Mouse (Mus musculus): ENCODE data around the gene Atg5.

DNA sequence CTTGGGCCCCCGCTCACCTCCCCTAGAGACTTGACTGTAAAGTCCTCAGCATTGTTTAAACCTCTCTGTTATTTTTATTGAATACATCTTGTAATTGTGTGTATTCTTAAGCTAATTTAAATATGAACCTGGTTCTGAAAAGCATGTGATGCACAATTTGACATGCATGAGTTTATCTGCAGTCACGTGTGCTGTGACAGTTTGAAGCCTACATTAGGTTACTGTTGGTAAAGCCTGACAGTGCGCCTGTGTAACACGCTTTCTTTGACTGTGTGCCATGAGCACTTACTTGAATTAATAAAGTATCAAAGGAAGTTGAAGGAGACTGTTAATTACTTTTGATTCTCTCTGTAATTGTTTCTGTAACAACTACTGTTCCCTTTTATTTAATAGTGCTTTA lies 72.8 kb downstream of the Atg5 start:
- TF ChIP-seq TAL1 (IDR thresholded peaks at IDR 0.05; ENCODE audit: low read length) (no peak), GATA1 (IDR thresholded peaks at IDR 0.05; ENCODE audit: low read length) (no peak)
